Mouse (Mus musculus) lung, postnatal 0 days (tissue): ENCODE measurements at regions not wholly inside any gene's neighbourhood (a gene's known extent, or its start where the extent isn't known, plus 50 kb on each side); places are given as distances from the start of the nearest gene placed in this dataset.

ENCODE experiments used
- CTCF ChIP-seq: IDR thresholded peaks from 2 replicates; pipeline ENCODE4 v1.5.1; 2016; ENCODE audit warnings: antibody characterized with exemption, mild to moderate bottlenecking
- EP300 ChIP-seq: IDR thresholded peaks from 2 replicates; pipeline ENCODE4 v1.6.1; 2016; ENCODE audit warnings: antibody characterized with exemption, mild to moderate bottlenecking, control low read depth

GRCm38 (mm10) chr12:92823090-92823786 is 974.3 kb upstream of the Sel1l start:
- TF ChIP-seq CTCF = no peak
- no peak for TF ChIP-seq EP300
